ENCODE assay signal across 9 mouse cellular contexts in genomic region chr4:70601301-70601700, GRCm38 (mm10).
DNase-seq lines count a peak whose midpoint lies in the region; ATAC-seq and TF ChIP-seq lines count a peak whose summit lies in the region.
"Had no signal": no experiment of that assay in that cellular context is flagged by ENCODE, and none has a peak within 500 bp of the region (broad histone marks: within the 10 kb centered on the region; RNA-seq: fewer than 3 reads in every experiment).

No protein-coding gene starts in this region.

- WGBS in hindbrain, postnatal 0 days = 11% methylated on average over 4 of the region's 4 CpGs

- DNase-seq in adrenal gland, postnatal 36 days = peak; percentile 5 to 22
- DNase-seq in adrenal gland, adult 8-10 months = no peak
- DNase-seq in ovary, postnatal 14 days (ENCODE audit: low spot score) = peak; percentile 8
- DNase-seq in ovary, postnatal 10 days (ENCODE audit: low spot score) = no peak
- DNase-seq in hindbrain, postnatal 0 days (ENCODE audit: low spot score) = peak; percentile 82
- no peak for DNase-seq in urinary bladder, postnatal 36 days (ENCODE audit: low spot score in 2 of 2)

- peak; percentile 90 for TF ChIP-seq CTCF in hindbrain, postnatal 0 days (IDR thresholded peaks at IDR 0.05; ENCODE audit: low read depth)

- no peaks in the 10 kb centered on the region for H3K9me3 ChIP-seq in hindbrain, postnatal 0 days (ENCODE audit: low read length)
- H3K9me3 ChIP-seq: G1E had no signal

- H3K4me1 ChIP-seq in hindbrain, postnatal 0 days (ENCODE audit: insufficient read depth, low read length) = no peaks in the 10 kb centered on the region

- H3K36me3 ChIP-seq in hindbrain, postnatal 0 days (ENCODE audit: insufficient read depth, low read length) = no peaks in the 10 kb centered on the region
- H3K36me3 ChIP-seq: G1E had no signal

- no peaks in the 10 kb centered on the region for H3K27me3 ChIP-seq in hindbrain, postnatal 0 days (ENCODE audit: insufficient read depth, low read length)

- H3K27ac ChIP-seq in hindbrain, postnatal 0 days = no peak overlapping the region

- no peak overlapping the region for H3K4me2 ChIP-seq in hindbrain, postnatal 0 days (ENCODE audit: low read depth, low read length)

- ATAC-seq in common myeloid progenitor, adult 5-6 weeks (replicated peaks; ENCODE audit: low read depth, poor library complexity, severe bottlenecking) = peak; percentile 96
- peak; percentile 76 for ATAC-seq in hindbrain, postnatal 0 days
- peak; percentile 85 for ATAC-seq in megakaryocyte-erythroid progenitor cell, adult 5-6 weeks (replicated peaks; ENCODE audit: low FRiP score, low TSS enrichment, poor library complexity, severe bottlenecking)

- H3K4me3 ChIP-seq in hindbrain, postnatal 0 days (ENCODE audit: low read length) = no peak overlapping the region

- no peak overlapping the region for H3K9ac ChIP-seq in hindbrain, postnatal 0 days (replicated peaks; ENCODE audit: low read length)

Comparison
In these comparisons a context has a peak if more than half of its experiments do, and no peak if none do; other contexts are left out.
1. DNase-seq: peak in adrenal gland, postnatal 36 days (2 of 2), ovary, postnatal 14 days (single experiment) and hindbrain, postnatal 0 days (single experiment); none in adrenal gland, adult 8-10 months (single experiment), ovary, postnatal 10 days (single experiment) and urinary bladder, postnatal 36 days (0 of 2).
2. Peak in every context shown above with its lines, with median percentiles within 50 percentile points of each other: ATAC-seq.